In the genomic region with DNA sequence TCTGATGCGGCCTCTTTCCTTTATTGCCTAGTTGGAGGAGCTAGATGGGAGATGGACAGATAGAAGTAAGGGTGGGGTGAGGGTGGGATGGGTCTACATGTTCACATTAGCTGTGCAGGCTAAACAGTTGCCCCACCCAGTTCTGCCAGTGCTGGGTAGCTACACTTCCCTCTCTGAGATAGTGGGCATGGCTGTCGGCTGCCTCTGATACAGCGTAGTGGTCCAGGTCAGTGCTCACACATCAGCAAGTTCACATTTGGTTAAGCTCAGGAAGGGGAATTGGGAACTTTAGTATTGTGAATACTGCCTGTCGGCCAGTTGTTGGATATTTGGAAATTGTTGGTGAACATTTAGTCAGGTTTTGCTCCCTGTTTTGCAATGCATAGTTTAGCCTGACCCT, we compare ENCODE assay signal across 24 mouse cellular contexts. TPM values are rescaled to one million over a fixed set of nuclear protein-coding genes. Genes with fewer than 3 reads are reported as not detected.
DNase-seq lines count a peak whose midpoint lies in the region; ATAC-seq and TF ChIP-seq lines count a peak whose summit lies in the region.
"Had no signal": no experiment of that assay in that cellular context is flagged by ENCODE, and none has a peak within 500 bp of the region (broad histone marks: within the 10 kb centered on the region; RNA-seq: fewer than 3 reads in every experiment).

No protein-coding gene starts in this region.

- TF ChIP-seq CTCF in gastrocnemius, adult 2 months (IDR thresholded peaks at IDR 0.05), result no peak

- no peak overlapping the region for H3K4me2 ChIP-seq in liver, embryonic 12.5 days
- H3K4me2 ChIP-seq: hindbrain, embryonic 14.5 days; intestine, embryonic 15.5 days; kidney, embryonic 15.5 days had no signal

- no peaks in the 10 kb centered on the region for H3K27me3 ChIP-seq in liver, embryonic 12.5 days (replicated peaks)
- no peaks in the 10 kb centered on the region for H3K27me3 ChIP-seq in megakaryocyte, embryonic 14.5 days (replicated peaks)
- H3K27me3 ChIP-seq in hindbrain, embryonic 10.5 days (ENCODE audit: insufficient read depth, poor library complexity, severe bottlenecking), result no peaks in the 10 kb centered on the region
- H3K27me3 ChIP-seq: intestine, embryonic 15.5 days; kidney, embryonic 15.5 days had no signal

- H3K4me3 ChIP-seq in gastrocnemius, adult 2 months, result no peak overlapping the region
- no peak overlapping the region for H3K4me3 ChIP-seq in liver, embryonic 12.5 days
- peak overlapping the region; percentile 73 for H3K4me3 ChIP-seq in megakaryocyte, embryonic 14.5 days (replicated peaks)
- H3K4me3 ChIP-seq in hindbrain, embryonic 10.5 days, result no peak overlapping the region
- H3K4me3 ChIP-seq: forebrain, embryonic 10.5 days; heart, embryonic 10.5 days; intestine, embryonic 15.5 days; kidney, embryonic 15.5 days had no signal

- H3K36me3 ChIP-seq in liver, embryonic 12.5 days, result no peaks in the 10 kb centered on the region
- H3K36me3 ChIP-seq in megakaryocyte, embryonic 14.5 days (replicated peaks; ENCODE audit: low read length), result peaks cover 62% of the 10 kb centered on the region
- no peaks in the 10 kb centered on the region for H3K36me3 ChIP-seq in hindbrain, embryonic 10.5 days
- H3K36me3 ChIP-seq: forebrain, embryonic 10.5 days; heart, embryonic 10.5 days; intestine, embryonic 15.5 days; kidney, embryonic 15.5 days had no signal

- no peaks in the 10 kb centered on the region for H3K9me3 ChIP-seq in liver, embryonic 12.5 days (replicated peaks)
- peaks cover 15% of the 10 kb centered on the region for H3K9me3 ChIP-seq in megakaryocyte, embryonic 14.5 days
- H3K9me3 ChIP-seq in hindbrain, embryonic 10.5 days, result no peaks in the 10 kb centered on the region
- H3K9me3 ChIP-seq: forebrain, embryonic 10.5 days; heart, embryonic 10.5 days; intestine, embryonic 15.5 days; kidney, embryonic 15.5 days had no signal

- intact Hi-C loops in gastrocnemius, adult 2 months (cut with DNase I), result no loop called here

- ATAC-seq in common myeloid progenitor, adult 5-6 weeks (replicated peaks; ENCODE audit: low read depth, poor library complexity, severe bottlenecking), result peak; percentile 84
- ATAC-seq in liver, embryonic 12.5 days, result peak; percentile 88
- ATAC-seq: CD4-positive, CD25-positive, alpha-beta regulatory T cell, adult 4 months; intestine, embryonic 15.5 days; lung, postnatal 0 days; midbrain, embryonic 16.5 days had no signal

- no peak for DNase-seq in gastrocnemius, adult 2 months
- no peak for DNase-seq in gastrocnemius, postnatal 10 days
- no peak for DNase-seq in hindbrain, embryonic 10.5 days (ENCODE audit: low spot score)
- DNase-seq in B cell, adult 2 months, result no peak
- no peak for DNase-seq in cerebellum, adult 8-10 months
- DNase-seq: adrenal gland, postnatal 36 days; cerebellum, adult 9-11 months; embryo, embryonic 11 days; gastrocnemius, postnatal 25 days; heart, postnatal 10 days; kidney, postnatal 4 days; right cerebral cortex, postnatal 25 days; thymus, postnatal 36 days had no signal

- peaks cover 19% of the 10 kb centered on the region for H3K4me1 ChIP-seq in liver, embryonic 12.5 days
- H3K4me1 ChIP-seq in megakaryocyte, embryonic 14.5 days, result peaks cover 78% of the 10 kb centered on the region
- peaks cover 9% of the 10 kb centered on the region for H3K4me1 ChIP-seq in hindbrain, embryonic 10.5 days (replicated peaks)
- H3K4me1 ChIP-seq: intestine, embryonic 15.5 days; kidney, embryonic 15.5 days had no signal

- H3K27ac ChIP-seq in gastrocnemius, adult 2 months, result peak overlapping the region; percentile 13; the same call in 1 of the 2 replicates
- no peak overlapping the region for H3K27ac ChIP-seq in liver, embryonic 12.5 days
- H3K27ac ChIP-seq in hindbrain, embryonic 10.5 days, result no peak overlapping the region
- H3K27ac ChIP-seq: forebrain, embryonic 10.5 days; heart, embryonic 10.5 days; hindbrain, embryonic 14.5 days; intestine, embryonic 15.5 days; kidney, embryonic 15.5 days had no signal

- WGBS in liver, embryonic 12.5 days (ENCODE audit: insufficient replicate concordance), result 53% methylated on average over 4 of the region's 4 CpGs
- WGBS in hindbrain, embryonic 10.5 days, result 94% methylated on average over 4 of the region's 4 CpGs

- H3K9ac ChIP-seq in liver, embryonic 12.5 days, result no peak overlapping the region
- H3K9ac ChIP-seq: hindbrain, embryonic 14.5 days; intestine, embryonic 15.5 days; kidney, embryonic 15.5 days had no signal

RNA-seq across cellular contexts. Expression of a gene that starts 13.8 kb away (rescaled TPM):
- 10 to 100 TPM; 24.8 to 29.0 TPM for total RNA-seq in gastrocnemius, adult 2 months (2021)
- total RNA-seq in gastrocnemius, postnatal 10 days (2021), result 10 to 100 TPM; 21.6 to 24.5 TPM
- total RNA-seq in common myeloid progenitor, adult 5-6 weeks (2017), result 14.7 and 15.7 TPM in 2 replicates
- polyA plus RNA-seq in liver, embryonic 12.5 days (2016; fragmentation: Nextera tagmentation; extraction: Ambion mirVana), result 7.3 and 7.6 TPM in 2 replicates
- 3.1 and 9.2 TPM in 2 replicates for polyA plus RNA-seq in megakaryocyte, embryonic 14.5 days (2012; ENCODE audit: insufficient read depth, low replicate concordance)
- polyA plus RNA-seq in hindbrain, embryonic 10.5 days (2016; fragmentation: Nextera tagmentation; extraction: Ambion mirVana), result 12.0 and 14.5 TPM in 2 replicates
